Mouse (Mus musculus): ENCODE results near the gene Lrrc4. TPM values are rescaled to one million over a fixed set of nuclear protein-coding genes. Genes with fewer than 3 reads are reported as not detected.

The Lrrc4 gene
- polyA plus RNA-seq, 1 experiment from 2014 or later, result 1.9 TPM

- WGBS, result 95% methylated on average over 3 of the region's 3 CpGs
- no peak for ATAC-seq (replicated peaks; ENCODE audit: low FRiP score)
- Histone ChIP-seq H3K9ac (no peak overlapping the region), H3K27ac (no peak overlapping the region), H3K4me2 (no peak overlapping the region), H3K4me3 (replicated peaks) (no peak overlapping the region), H3K36me3 (no peaks in the 10 kb centered on the region), H3K9me3 (replicated peaks) (no peaks in the 10 kb centered on the region), H3K4me1 (peaks cover 11% of the 10 kb centered on the region), H3K27me3 (no peaks in the 10 kb centered on the region)
Observed at GRCm38 (mm10) chr6:28866206-28866605, 34.7 kb upstream of the Lrrc4 start.

GRCm38 (mm10) chr6:28865112-28865511, 33.6 kb upstream of the Lrrc4 start:
- Histone ChIP-seq H3K9ac (no peak overlapping the region), H3K27me3 (no peaks in the 10 kb centered on the region), H3K4me3 (replicated peaks) (no peak overlapping the region), H3K4me2 (no peak overlapping the region), H3K9me3 (replicated peaks) (no peaks in the 10 kb centered on the region), H3K4me1 (peaks cover 11% of the 10 kb centered on the region), H3K36me3 (no peaks in the 10 kb centered on the region), H3K27ac (no peak overlapping the region)
- ATAC-seq (replicated peaks; ENCODE audit: low FRiP score), result no peak
- 82% methylated on average over 10 of the region's 10 CpGs for WGBS

GRCm38 (mm10) chr6:28864684-28865083, 33.1 kb upstream of the Lrrc4 start:
- no peak for ATAC-seq (replicated peaks; ENCODE audit: low FRiP score)
- no peak overlapping the region for H3K4me3 ChIP-seq (replicated peaks)

GRCm38 (mm10) chr6:28862304-28862703, 30.8 kb upstream of the Lrrc4 start:
- ATAC-seq (replicated peaks; ENCODE audit: low FRiP score), result no peak
- WGBS, result 61% methylated on average over 8 of the region's 8 CpGs
- H3K4me2 ChIP-seq, result no peak overlapping the region

More at GRCm38 (mm10) chr6:28864684-28865083, 33.1 kb upstream of the Lrrc4 start:
- H3K9me3 ChIP-seq (replicated peaks), result no peaks in the 10 kb centered on the region
- peaks cover 11% of the 10 kb centered on the region for H3K4me1 ChIP-seq
- no peaks in the 10 kb centered on the region for H3K36me3 ChIP-seq
- H3K4me2 ChIP-seq, result no peak overlapping the region
- WGBS, result 41% methylated on average over 5 of the region's 5 CpGs
- no peaks in the 10 kb centered on the region for H3K27me3 ChIP-seq
- H3K9ac ChIP-seq, result no peak overlapping the region
- H3K27ac ChIP-seq, result no peak overlapping the region

GRCm38 (mm10) chr6:28860922-28861321, 29.4 kb upstream of the Lrrc4 start:
- H3K4me3 ChIP-seq (replicated peaks), result no peak overlapping the region
- ATAC-seq (replicated peaks; ENCODE audit: low FRiP score), result no peak

More at GRCm38 (mm10) chr6:28862304-28862703, 30.8 kb upstream of the Lrrc4 start:
- H3K27me3 ChIP-seq, result no peaks in the 10 kb centered on the region
- no peak overlapping the region for H3K27ac ChIP-seq
- H3K9ac ChIP-seq, result no peak overlapping the region
- no peaks in the 10 kb centered on the region for H3K9me3 ChIP-seq (replicated peaks)
- peaks cover 11% of the 10 kb centered on the region for H3K4me1 ChIP-seq
- no peaks in the 10 kb centered on the region for H3K36me3 ChIP-seq
- H3K4me3 ChIP-seq (replicated peaks), result no peak overlapping the region

GRCm38 (mm10) chr6:28860450-28860849, 28.9 kb upstream of the Lrrc4 start:
- Histone ChIP-seq H3K4me3 (replicated peaks) (no peak overlapping the region), H3K27me3 (no peaks in the 10 kb centered on the region), H3K9me3 (replicated peaks) (no peaks in the 10 kb centered on the region), H3K36me3 (no peaks in the 10 kb centered on the region), H3K4me2 (no peak overlapping the region), H3K27ac (no peak overlapping the region), H3K9ac (no peak overlapping the region), H3K4me1 (peaks cover 6% of the 10 kb centered on the region)
- WGBS, result 39% methylated on average over 2 of the region's 2 CpGs
- ATAC-seq (replicated peaks; ENCODE audit: low FRiP score), result no peak

More at GRCm38 (mm10) chr6:28860922-28861321, 29.4 kb upstream of the Lrrc4 start:
- Histone ChIP-seq H3K9me3 (replicated peaks) (no peaks in the 10 kb centered on the region), H3K27me3 (no peaks in the 10 kb centered on the region), H3K4me1 (peaks cover 4% of the 10 kb centered on the region; the same call in 1 of the 2 replicates), H3K36me3 (no peaks in the 10 kb centered on the region), H3K4me2 (no peak overlapping the region), H3K27ac (no peak overlapping the region), H3K9ac (no peak overlapping the region)
- 28% methylated on average over 2 of the region's 2 CpGs for whole genome bisulfite sequencing

GRCm38 (mm10) chr6:28859094-28859493, 27.5 kb upstream of the Lrrc4 start:
- Histone ChIP-seq H3K9me3 (replicated peaks) (no peaks in the 10 kb centered on the region), H3K27me3 (no peaks in the 10 kb centered on the region), H3K27ac (no peak overlapping the region), H3K9ac (no peak overlapping the region), H3K4me3 (replicated peaks) (no peak overlapping the region), H3K4me2 (no peak overlapping the region), H3K4me1 (peaks cover 19% of the 10 kb centered on the region), H3K36me3 (no peaks in the 10 kb centered on the region)
- 83% methylated on average over 2 of the region's 2 CpGs for whole genome bisulfite sequencing
- ATAC-seq (replicated peaks; ENCODE audit: low FRiP score), result no peak

GRCm38 (mm10) chr6:28857198-28858180, 25.9 kb upstream of the Lrrc4 start:
- H3K27ac ChIP-seq, result no peak overlapping the region
- H3K36me3 ChIP-seq, result no peaks in the 10 kb centered on the region
- no peak overlapping the region for H3K9ac ChIP-seq
- 70% methylated on average over 2 of the region's 2 CpGs for WGBS
- ATAC-seq (replicated peaks; ENCODE audit: low FRiP score), result no peak
- H3K4me1 ChIP-seq, result peaks cover 30% of the 10 kb centered on the region
- H3K4me3 ChIP-seq (replicated peaks), result no peak overlapping the region
- H3K27me3 ChIP-seq, result no peaks in the 10 kb centered on the region
- no peak overlapping the region for H3K4me2 ChIP-seq
- H3K9me3 ChIP-seq (replicated peaks), result no peaks in the 10 kb centered on the region

- no peak overlapping the region for H3K27ac ChIP-seq
- H3K36me3 ChIP-seq, result no peaks in the 10 kb centered on the region
- no peak overlapping the region for H3K4me2 ChIP-seq
- no peak for ATAC-seq (replicated peaks; ENCODE audit: low FRiP score)
- H3K9me3 ChIP-seq (replicated peaks), result no peaks in the 10 kb centered on the region
- H3K4me1 ChIP-seq, result peaks cover 30% of the 10 kb centered on the region
- 74% methylated on average over 4 of the region's 4 CpGs for WGBS
- H3K4me3 ChIP-seq (replicated peaks), result no peak overlapping the region
- no peak overlapping the region for H3K9ac ChIP-seq
- H3K27me3 ChIP-seq, result no peaks in the 10 kb centered on the region
Observed at GRCm38 (mm10) chr6:28856789-28857188, 25.2 kb upstream of the Lrrc4 start.

- H3K27me3 ChIP-seq, result no peaks in the 10 kb centered on the region
- no peaks in the 10 kb centered on the region for H3K9me3 ChIP-seq (replicated peaks)
- H3K4me2 ChIP-seq, result no peak overlapping the region
- H3K36me3 ChIP-seq, result no peaks in the 10 kb centered on the region
- no peak overlapping the region for H3K9ac ChIP-seq
- H3K4me3 ChIP-seq (replicated peaks), result no peak overlapping the region
- H3K4me1 ChIP-seq, result peaks cover 30% of the 10 kb centered on the region
- H3K27ac ChIP-seq, result no peak overlapping the region
- no peak for ATAC-seq (replicated peaks; ENCODE audit: low FRiP score)
- WGBS, result 19% methylated on average over 3 of the region's 3 CpGs
Observed at GRCm38 (mm10) chr6:28855442-28855841, 23.9 kb upstream of the Lrrc4 start.

GRCm38 (mm10) chr6:28854598-28854997, 23.1 kb upstream of the Lrrc4 start:
- no peaks in the 10 kb centered on the region for H3K9me3 ChIP-seq (replicated peaks)
- WGBS, result 22% methylated on average over 8 of the region's 8 CpGs
- H3K4me3 ChIP-seq (replicated peaks), result no peak overlapping the region
- no peaks in the 10 kb centered on the region for H3K27me3 ChIP-seq
- H3K36me3 ChIP-seq, result no peaks in the 10 kb centered on the region
- ATAC-seq (replicated peaks; ENCODE audit: low FRiP score), result peak; percentile 41; the same call in 1 of the 2 replicates
- no peak overlapping the region for H3K27ac ChIP-seq
- H3K4me1 ChIP-seq, result peaks cover 32% of the 10 kb centered on the region
- H3K9ac ChIP-seq, result no peak overlapping the region
- no peak overlapping the region for H3K4me2 ChIP-seq

- 0 out of 2 replicates have a peak, but pooled peaks have one; percentile 24 for ATAC-seq (replicated peaks; ENCODE audit: low FRiP score)
- 22% methylated on average over 2 of the region's 2 CpGs for WGBS
- Histone ChIP-seq H3K36me3 (no peaks in the 10 kb centered on the region), H3K27me3 (no peaks in the 10 kb centered on the region), H3K4me1 (peaks cover 42% of the 10 kb centered on the region), H3K9me3 (replicated peaks) (no peaks in the 10 kb centered on the region), H3K4me3 (replicated peaks) (no peak overlapping the region), H3K27ac (no peak overlapping the region), H3K9ac (no peak overlapping the region), H3K4me2 (no peak overlapping the region)
Observed at GRCm38 (mm10) chr6:28853654-28854053, 22.1 kb upstream of the Lrrc4 start.

Measured in kidney, embryonic 15.5 days (tissue).